24 mouse cellular contexts compared by ENCODE assay signal in the genomic region with DNA sequence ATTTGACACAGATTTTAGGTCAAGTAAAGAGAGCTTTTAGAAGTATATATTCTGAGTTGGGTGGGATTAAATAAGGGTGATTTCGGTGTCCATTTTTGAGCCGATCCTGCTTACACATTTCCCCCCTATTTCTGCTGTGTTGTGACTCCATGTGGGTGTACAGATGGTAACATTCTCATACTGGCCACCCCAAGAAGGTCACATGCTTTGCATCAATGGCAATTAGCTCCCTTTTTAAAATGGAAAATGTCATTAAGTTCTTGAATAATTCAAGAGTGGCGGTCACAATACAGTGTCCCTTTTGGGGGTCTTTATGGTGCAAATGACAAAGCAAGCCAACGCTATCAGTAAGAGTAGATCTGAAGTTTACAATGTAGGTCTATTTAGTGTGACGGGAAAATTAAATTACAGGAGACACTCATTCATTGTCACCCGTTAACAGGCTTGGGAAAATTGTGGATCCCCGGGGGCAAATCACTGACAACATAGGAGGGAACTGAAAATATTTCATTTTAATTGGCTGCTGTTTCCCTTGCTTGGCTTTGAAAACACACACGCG. TPM values are rescaled to one million over a fixed set of nuclear protein-coding genes. Genes with fewer than 3 reads are reported as not detected.
DNase-seq lines count a peak whose midpoint lies in the region; ATAC-seq and TF ChIP-seq lines count a peak whose summit lies in the region.
"Had no signal": no experiment of that assay in that cellular context is flagged by ENCODE, and none has a peak within 500 bp of the region (broad histone marks: within the 10 kb centered on the region; RNA-seq: fewer than 3 reads in every experiment).

No protein-coding gene starts in this region.

- peaks cover 94% of the 10 kb centered on the region for H3K27me3 ChIP-seq in hindbrain, embryonic 12.5 days
- H3K27me3 ChIP-seq in hindbrain, postnatal 0 days (ENCODE audit: insufficient read depth, low read length), result peaks cover 90% of the 10 kb centered on the region
- H3K27me3 ChIP-seq in lung, embryonic 16.5 days (ENCODE audit: control insufficient read depth, insufficient read depth, low read depth, low read length), result peaks cover 43% of the 10 kb centered on the region
- H3K27me3 ChIP-seq in neural tube, embryonic 12.5 days (replicated peaks), result peaks cover 92% of the 10 kb centered on the region
- peaks cover 90% of the 10 kb centered on the region for H3K27me3 ChIP-seq in neural tube, embryonic 15.5 days (replicated peaks)
- peaks cover 80% of the 10 kb centered on the region for H3K27me3 ChIP-seq in neural tube, embryonic 14.5 days (ENCODE audit: control insufficient read depth, insufficient read depth, low read length)

- no peak for DNase-seq in hindbrain, postnatal 0 days (ENCODE audit: low spot score)
- DNase-seq in lung, postnatal 25 days (ENCODE audit: low spot score), result no peak
- no peak for DNase-seq in thymus, postnatal 25 days
- DNase-seq: adrenal gland, postnatal 25 days; cerebellum, adult 9-10 months; gastrocnemius, adult 2 months; heart, postnatal 36 days; kidney, adult 2 months; thymus, adult 18-20 months; thymus, postnatal 4 days had no signal

- H3K4me2 ChIP-seq in hindbrain, embryonic 12.5 days (replicated peaks), result no peak overlapping the region
- no peak overlapping the region for H3K4me2 ChIP-seq in hindbrain, postnatal 0 days (ENCODE audit: low read depth, low read length)
- H3K4me2 ChIP-seq in lung, embryonic 16.5 days (ENCODE audit: low read depth, low read length), result no peak overlapping the region
- no peak overlapping the region for H3K4me2 ChIP-seq in neural tube, embryonic 12.5 days (replicated peaks)
- no peak overlapping the region for H3K4me2 ChIP-seq in neural tube, embryonic 15.5 days
- no peak overlapping the region for H3K4me2 ChIP-seq in neural tube, embryonic 14.5 days (ENCODE audit: low read depth, low read length)
- H3K4me2 ChIP-seq: embryonic facial prominence, embryonic 12.5 days; heart, embryonic 15.5 days; liver, embryonic 15.5 days had no signal

- WGBS in hindbrain, embryonic 12.5 days, result 11% methylated on average over 9 of the region's 9 CpGs
- WGBS in hindbrain, postnatal 0 days, result 9% methylated on average over 9 of the region's 9 CpGs
- 44% methylated on average over 9 of the region's 9 CpGs for WGBS in lung, embryonic 16.5 days
- WGBS in neural tube, embryonic 12.5 days, result 10% methylated on average over 9 of the region's 9 CpGs
- WGBS in neural tube, embryonic 15.5 days, result 11% methylated on average over 9 of the region's 9 CpGs
- 8% methylated on average over 9 of the region's 9 CpGs for WGBS in neural tube, embryonic 14.5 days

- no peaks in the 10 kb centered on the region for H3K36me3 ChIP-seq in hindbrain, embryonic 12.5 days
- no peaks in the 10 kb centered on the region for H3K36me3 ChIP-seq in hindbrain, postnatal 0 days (ENCODE audit: insufficient read depth, low read length)
- H3K36me3 ChIP-seq in lung, embryonic 16.5 days (ENCODE audit: control insufficient read depth, insufficient read depth, low read length), result no peaks in the 10 kb centered on the region
- H3K36me3 ChIP-seq in neural tube, embryonic 12.5 days, result no peaks in the 10 kb centered on the region
- H3K36me3 ChIP-seq in neural tube, embryonic 15.5 days, result no peaks in the 10 kb centered on the region
- H3K36me3 ChIP-seq in neural tube, embryonic 14.5 days (ENCODE audit: control insufficient read depth, insufficient read depth, low read length), result no peaks in the 10 kb centered on the region
- H3K36me3 ChIP-seq: embryonic facial prominence, embryonic 12.5 days; heart, embryonic 15.5 days; liver, embryonic 15.5 days had no signal

- no peak overlapping the region for H3K4me3 ChIP-seq in hindbrain, embryonic 12.5 days
- no peak overlapping the region for H3K4me3 ChIP-seq in hindbrain, postnatal 0 days (ENCODE audit: low read length)
- no peak overlapping the region for H3K4me3 ChIP-seq in lung, embryonic 16.5 days (ENCODE audit: low read length)
- H3K4me3 ChIP-seq in neural tube, embryonic 12.5 days, result no peak overlapping the region
- no peak overlapping the region for H3K4me3 ChIP-seq in neural tube, embryonic 15.5 days (replicated peaks)
- H3K4me3 ChIP-seq in neural tube, embryonic 14.5 days (ENCODE audit: low read depth, low read length), result no peak overlapping the region
- H3K4me3 ChIP-seq: embryonic facial prominence, embryonic 12.5 days; gastrocnemius, adult 2 months; heart, embryonic 15.5 days; left cerebral cortex, adult 2 months; liver, embryonic 15.5 days had no signal

- no peak overlapping the region for H3K9ac ChIP-seq in hindbrain, embryonic 12.5 days
- H3K9ac ChIP-seq in hindbrain, postnatal 0 days (replicated peaks; ENCODE audit: low read length), result no peak overlapping the region
- H3K9ac ChIP-seq in lung, embryonic 16.5 days (ENCODE audit: low read length), result peak overlapping the region; percentile 39; the same call in 1 of the 2 replicates
- H3K9ac ChIP-seq in neural tube, embryonic 12.5 days, result no peak overlapping the region
- H3K9ac ChIP-seq in neural tube, embryonic 15.5 days (replicated peaks), result no peak overlapping the region
- no peak overlapping the region for H3K9ac ChIP-seq in neural tube, embryonic 14.5 days (replicated peaks; ENCODE audit: low read depth, low read length)
- H3K9ac ChIP-seq: embryonic facial prominence, embryonic 12.5 days; heart, embryonic 15.5 days; liver, embryonic 15.5 days had no signal

- no peak overlapping the region for H3K27ac ChIP-seq in hindbrain, embryonic 12.5 days
- H3K27ac ChIP-seq in hindbrain, postnatal 0 days, result no peak overlapping the region
- peak overlapping the region; percentile 74 for H3K27ac ChIP-seq in lung, embryonic 16.5 days (ENCODE audit: low read length)
- H3K27ac ChIP-seq in neural tube, embryonic 12.5 days, result no peak overlapping the region
- H3K27ac ChIP-seq in neural tube, embryonic 15.5 days (replicated peaks), result no peak overlapping the region
- no peak overlapping the region for H3K27ac ChIP-seq in neural tube, embryonic 14.5 days (ENCODE audit: low read depth, low read length)
- H3K27ac ChIP-seq: embryonic facial prominence, embryonic 12.5 days; gastrocnemius, adult 2 months; heart, embryonic 15.5 days; kidney, postnatal 0 days; left cerebral cortex, adult 2 months; liver, embryonic 15.5 days; macrophage had no signal

- peak; percentile 83 for ATAC-seq in hindbrain, embryonic 12.5 days (ENCODE audit: low FRiP score)
- ATAC-seq in hindbrain, postnatal 0 days, result no peak
- no peak for ATAC-seq in lung, embryonic 16.5 days (ENCODE audit: low read depth)
- ATAC-seq in neural tube, embryonic 12.5 days (ENCODE audit: low FRiP score, low read depth), result peak; percentile 76
- ATAC-seq in neural tube, embryonic 15.5 days (ENCODE audit: low FRiP score), result no peak
- peak; percentile 60 for ATAC-seq in neural tube, embryonic 14.5 days (ENCODE audit: low read depth)

- H3K9me3 ChIP-seq in hindbrain, embryonic 12.5 days (replicated peaks), result no peaks in the 10 kb centered on the region
- no peaks in the 10 kb centered on the region for H3K9me3 ChIP-seq in hindbrain, postnatal 0 days (ENCODE audit: low read length)
- H3K9me3 ChIP-seq in lung, embryonic 16.5 days (ENCODE audit: control insufficient read depth, low read length), result no peaks in the 10 kb centered on the region
- no peaks in the 10 kb centered on the region for H3K9me3 ChIP-seq in neural tube, embryonic 12.5 days
- no peaks in the 10 kb centered on the region for H3K9me3 ChIP-seq in neural tube, embryonic 15.5 days (replicated peaks)
- no peaks in the 10 kb centered on the region for H3K9me3 ChIP-seq in neural tube, embryonic 14.5 days (ENCODE audit: control insufficient read depth, low read length)
- H3K9me3 ChIP-seq: embryonic facial prominence, embryonic 12.5 days; heart, embryonic 15.5 days; liver, embryonic 15.5 days had no signal

- H3K4me1 ChIP-seq in hindbrain, embryonic 12.5 days, result 0 out of 2 replicates have a peak, but pooled peaks cover 3% of the 10 kb centered on the region
- H3K4me1 ChIP-seq in hindbrain, postnatal 0 days (ENCODE audit: insufficient read depth, low read length), result no peaks in the 10 kb centered on the region
- H3K4me1 ChIP-seq in lung, embryonic 16.5 days (replicated peaks; ENCODE audit: control insufficient read depth, insufficient read depth, low read length), result peaks cover 3% of the 10 kb centered on the region
- H3K4me1 ChIP-seq in neural tube, embryonic 12.5 days, result no peaks in the 10 kb centered on the region
- H3K4me1 ChIP-seq in neural tube, embryonic 15.5 days, result no peaks in the 10 kb centered on the region
- no peaks in the 10 kb centered on the region for H3K4me1 ChIP-seq in neural tube, embryonic 14.5 days (ENCODE audit: control insufficient read depth, insufficient read depth, low read length)
- H3K4me1 ChIP-seq: embryonic facial prominence, embryonic 12.5 days; heart, embryonic 15.5 days; liver, embryonic 15.5 days had no signal

- no peak for TF ChIP-seq CTCF in hindbrain, postnatal 0 days (IDR thresholded peaks at IDR 0.05; ENCODE audit: low read depth)

RNA-seq across cellular contexts. Expression of a gene that starts 17.6 kb away (rescaled TPM):
- polyA plus RNA-seq in hindbrain, embryonic 12.5 days (2016; fragmentation: Nextera tagmentation; extraction: Ambion mirVana), result 4.3 and 5.2 TPM in 2 replicates
- total RNA-seq in hindbrain, postnatal 0 days (2014; rRNA removed), result 5.4 and 7.5 TPM in 2 replicates
- polyA plus RNA-seq in hindbrain, postnatal 0 days (2015; fragmentation: Nextera tagmentation; extraction: Ambion mirVana), result 0.38 and 0.58 TPM in 2 replicates
- 32.6 and 38.1 TPM in 2 replicates for polyA plus RNA-seq in lung, embryonic 16.5 days (2015; fragmentation: Nextera tagmentation; extraction: Ambion mirVana)
- polyA plus RNA-seq in neural tube, embryonic 12.5 days (2016; fragmentation: Nextera tagmentation; extraction: Ambion mirVana), result 3.1 TPM in 2 replicates
- 1.3 and 2.2 TPM in 2 replicates for polyA plus RNA-seq in neural tube, embryonic 15.5 days (2015; fragmentation: Nextera tagmentation; extraction: Ambion mirVana)
- polyA plus RNA-seq in neural tube, embryonic 14.5 days (2014; fragmentation: Nextera tagmentation; extraction: Ambion mirVana), result 2.2 and 2.4 TPM in 2 replicates
- total RNA-seq: adrenal gland, postnatal 25 days; gastrocnemius, adult 2 months; gastrocnemius, postnatal 4 days; heart, postnatal 36 days; layer of hippocampus, postnatal 10 days; left cerebral cortex, adult 2 months; left cerebral cortex, postnatal 36 days had no signal
- polyA plus RNA-seq: kidney, adult 2 months; kidney, postnatal 0 days; macrophage had no signal

Comparison
In these comparisons a context has a peak if more than half of its experiments do, and no peak if none do; other contexts are left out.
1. ATAC-seq: peak in hindbrain, embryonic 12.5 days (single experiment), neural tube, embryonic 12.5 days (single experiment) and neural tube, embryonic 14.5 days (single experiment); none in hindbrain, postnatal 0 days (single experiment), lung, embryonic 16.5 days (single experiment) and neural tube, embryonic 15.5 days (single experiment).